Mouse (Mus musculus) neural tube, embryonic 15.5 days (tissue): ENCODE results near the gene Gins1. TPM values are rescaled to one million over a fixed set of nuclear protein-coding genes. Genes with fewer than 3 reads are reported as not detected.
"Not testable (repeated sequence)": the region's sequence is repeated elsewhere in the genome, so short reads cannot be mapped to it uniquely, and the experiment has no call there.

ENCODE experiments used
- ATAC-seq: fragments of 200-750 bp; cut with Nextera tagmentation; 2 replicates; pipeline ENCODE4 v1.8.0; 2017; ENCODE audit warnings: mild to moderate bottlenecking, moderate TSS enrichment, moderate library complexity; ENCODE audit not compliant: low FRiP score
- H3K27ac ChIP-seq: fragments of 300-500 bp; sonication (generic); replicated peaks from 2 replicates; pipeline ENCODE4 v1.5.1; 2015; ENCODE audit warnings: mild to moderate bottlenecking, inconsistent platforms
- H3K27me3 ChIP-seq: fragments of 300-500 bp; sonication (generic); replicated peaks from 2 replicates; pipeline ENCODE4 v1.6.1; 2015; ENCODE audit warnings: inconsistent platforms
- H3K36me3 ChIP-seq: fragments of 300-500 bp; sonication (generic); 2 replicates; pipeline ENCODE4 v1.6.1; 2015; ENCODE audit warnings: inconsistent platforms
- H3K4me1 ChIP-seq: fragments of 300-500 bp; sonication (generic); 2 replicates; pipeline ENCODE4 v1.6.1; 2015; ENCODE audit warnings: inconsistent platforms
- H3K4me2 ChIP-seq: fragments of 300-500 bp; sonication (generic); 2 replicates; pipeline ENCODE4 v1.6.1; 2015; ENCODE audit warnings: inconsistent platforms, mild to moderate bottlenecking, moderate library complexity
- H3K4me3 ChIP-seq: fragments of 300-500 bp; sonication (generic); replicated peaks from 2 replicates; pipeline ENCODE4 v1.5.1; 2015; ENCODE audit warnings: mild to moderate bottlenecking, inconsistent platforms
- H3K9ac ChIP-seq: fragments of 300-500 bp; sonication (generic); replicated peaks from 2 replicates; pipeline ENCODE4 v1.6.1; 2015; ENCODE audit warnings: mild to moderate bottlenecking, inconsistent platforms
- H3K9me3 ChIP-seq: fragments of 300-500 bp; sonication (generic); replicated peaks from 2 replicates; pipeline ENCODE4 v1.6.1; 2016; ENCODE audit warnings: inconsistent platforms
- WGBS: fragments of 180-500 bp; shearing (Covaris S2); methylation state at CpG from one replicate; pipeline ENCODE4 v1.1.7; 2015; ENCODE audit warnings: mixed read lengths; 5-methylcytosine and 5-hydroxymethylcytosine counted together
- polyA plus RNA-seq: library from polyadenylated mRNA; unstranded; fragments of >200 nt; fragmentation: Nextera tagmentation; extraction: Ambion mirVana; gene quantifications from 2 replicates; pipeline ENCODE4 v1.2.1, GENCODE M21; 2015

Gins1 gene
- polyA plus RNA-seq, 1 experiment from 2014 or later: 12.8 TPM

GRCm38 (mm10) chr2:150934659-150935058 is 29.5 kb downstream of the Gins1 start:
- WGBS: 96% methylated on average over 4 of the region's 4 CpGs
- Histone ChIP-seq H3K27ac (no peak overlapping the region), H3K4me2 (no peak overlapping the region), H3K4me1 (no peaks in the 10 kb centered on the region), H3K9ac (no peak overlapping the region), H3K4me3 (no peak overlapping the region), H3K9me3 (no peaks in the 10 kb centered on the region), H3K36me3 (peaks cover 29% of the 10 kb centered on the region), H3K27me3 (no peaks in the 10 kb centered on the region)
- ATAC-seq: no peak

GRCm38 (mm10) chr2:150944017-150944416 is 38.8 kb downstream of the Gins1 start:
- no peak for ATAC-seq
- H3K27ac ChIP-seq: no peak overlapping the region
- 94% methylated on average over 5 of the region's 5 CpGs for WGBS

GRCm38 (mm10) chr2:150947341-150947740 is 42.1 kb downstream of the Gins1 start:
- not testable (repeated sequence) for H3K4me1 ChIP-seq, H3K4me2 ChIP-seq, H3K9ac ChIP-seq, H3K4me3 ChIP-seq, ATAC-seq, H3K9me3 ChIP-seq, H3K27ac ChIP-seq, H3K36me3 ChIP-seq, H3K27me3 ChIP-seq
- WGBS: 92% methylated on average over 5 of the region's 5 CpGs

More at GRCm38 (mm10) chr2:150944017-150944416, 38.8 kb downstream of the Gins1 start:
- no peaks in the 10 kb centered on the region for H3K36me3 ChIP-seq
- H3K9me3 ChIP-seq: no peaks in the 10 kb centered on the region
- H3K9ac ChIP-seq: no peak overlapping the region
- H3K4me2 ChIP-seq: no peak overlapping the region
- no peak overlapping the region for H3K4me3 ChIP-seq
- H3K4me1 ChIP-seq: no peaks in the 10 kb centered on the region
- H3K27me3 ChIP-seq: no peaks in the 10 kb centered on the region

- not testable (repeated sequence) for H3K27ac ChIP-seq, H3K9me3 ChIP-seq, H3K27me3 ChIP-seq, H3K4me1 ChIP-seq, H3K9ac ChIP-seq, H3K4me2 ChIP-seq, H3K36me3 ChIP-seq, ATAC-seq, H3K4me3 ChIP-seq
- 93% methylated on average over 12 of the region's 12 CpGs for WGBS
Measured at GRCm38 (mm10) chr2:150947880-150948611, 42.8 kb downstream of the Gins1 start.

- no peaks in the 10 kb centered on the region for H3K9me3 ChIP-seq
- WGBS: 92% methylated on average over 5 of the region's 5 CpGs
- H3K4me1 ChIP-seq: no peaks in the 10 kb centered on the region
- no peaks in the 10 kb centered on the region for H3K27me3 ChIP-seq
- H3K4me2 ChIP-seq: no peak overlapping the region
- no peak overlapping the region for H3K27ac ChIP-seq
- no peak overlapping the region for H3K9ac ChIP-seq
- peaks cover 7% of the 10 kb centered on the region; the same call in 1 of the 2 replicates for H3K36me3 ChIP-seq
- no peak for ATAC-seq
- no peak overlapping the region for H3K4me3 ChIP-seq
Measured at GRCm38 (mm10) chr2:150948786-150949185, 43.6 kb downstream of the Gins1 start.

- Histone ChIP-seq H3K27me3 (no peaks in the 10 kb centered on the region), H3K36me3 (peaks cover 7% of the 10 kb centered on the region; the same call in 1 of the 2 replicates), H3K4me1 (no peaks in the 10 kb centered on the region), H3K9me3 (no peaks in the 10 kb centered on the region), H3K9ac (no peak overlapping the region), H3K4me3 (no peak overlapping the region), H3K4me2 (no peak overlapping the region), H3K27ac (no peak overlapping the region)
- no peak for ATAC-seq
- 99% methylated on average over 3 of the region's 3 CpGs for WGBS
Measured at GRCm38 (mm10) chr2:150949652-150950051, 44.5 kb downstream of the Gins1 start.

- Histone ChIP-seq H3K36me3 (peaks cover 7% of the 10 kb centered on the region; the same call in 1 of the 2 replicates), H3K4me3 (no peak overlapping the region), H3K27me3 (no peaks in the 10 kb centered on the region), H3K27ac (no peak overlapping the region), H3K4me1 (no peaks in the 10 kb centered on the region), H3K9ac (no peak overlapping the region), H3K9me3 (no peaks in the 10 kb centered on the region), H3K4me2 (no peak overlapping the region)
- WGBS: 94% methylated on average over 6 of the region's 6 CpGs
- no peak for ATAC-seq
Measured at GRCm38 (mm10) chr2:150950056-150950455, 44.9 kb downstream of the Gins1 start.

GRCm38 (mm10) chr2:150951201-150951600 is 46.0 kb downstream of the Gins1 start:
- H3K27me3 ChIP-seq: no peaks in the 10 kb centered on the region
- H3K27ac ChIP-seq: no peak overlapping the region
- no peak for ATAC-seq
- no peak overlapping the region for H3K4me2 ChIP-seq
- no peak overlapping the region for H3K4me3 ChIP-seq
- H3K36me3 ChIP-seq: peaks cover 7% of the 10 kb centered on the region; the same call in 1 of the 2 replicates
- H3K9me3 ChIP-seq: no peaks in the 10 kb centered on the region
- H3K4me1 ChIP-seq: no peaks in the 10 kb centered on the region
- WGBS: 100% methylated on average over 2 of the region's 2 CpGs
- H3K9ac ChIP-seq: no peak overlapping the region

- Histone ChIP-seq H3K4me3 (no peak overlapping the region), H3K9ac (no peak overlapping the region), H3K36me3 (peaks cover 12% of the 10 kb centered on the region), H3K27ac (no peak overlapping the region), H3K4me1 (no peaks in the 10 kb centered on the region), H3K27me3 (no peaks in the 10 kb centered on the region), H3K4me2 (no peak overlapping the region), H3K9me3 (no peaks in the 10 kb centered on the region)
- no peak for ATAC-seq
- WGBS: 70% methylated on average over 1 of the region's 1 CpGs
Measured at GRCm38 (mm10) chr2:150955859-150956258, 50.7 kb downstream of the Gins1 start.

- H3K36me3 ChIP-seq: peaks cover 12% of the 10 kb centered on the region
- no peaks in the 10 kb centered on the region for H3K9me3 ChIP-seq
- WGBS: 93% methylated on average over 10 of the region's 10 CpGs
- H3K4me1 ChIP-seq: no peaks in the 10 kb centered on the region
- H3K4me2 ChIP-seq: no peak overlapping the region
- no peak overlapping the region for H3K27ac ChIP-seq
- no peak for ATAC-seq
- no peaks in the 10 kb centered on the region for H3K27me3 ChIP-seq
- H3K4me3 ChIP-seq: no peak overlapping the region
- H3K9ac ChIP-seq: no peak overlapping the region
Measured at GRCm38 (mm10) chr2:150959521-150959920, 54.3 kb downstream of the Gins1 start.

- no peak for ATAC-seq
- 97% methylated on average over 3 of the region's 3 CpGs for WGBS
- Histone ChIP-seq H3K9ac (no peak overlapping the region), H3K9me3 (no peaks in the 10 kb centered on the region), H3K4me2 (no peak overlapping the region), H3K27ac (no peak overlapping the region), H3K4me1 (no peaks in the 10 kb centered on the region), H3K36me3 (peaks cover 10% of the 10 kb centered on the region), H3K27me3 (no peaks in the 10 kb centered on the region), H3K4me3 (no peak overlapping the region)
Measured at GRCm38 (mm10) chr2:150963246-150963645, 58.0 kb downstream of the Gins1 start.

- H3K4me1 ChIP-seq: no peaks in the 10 kb centered on the region
- WGBS: 94% methylated on average over 3 of the region's 3 CpGs
- H3K9me3 ChIP-seq: no peaks in the 10 kb centered on the region
- ATAC-seq: no peak
- no peak overlapping the region for H3K4me3 ChIP-seq
- no peak overlapping the region for H3K4me2 ChIP-seq
- no peak overlapping the region for H3K9ac ChIP-seq
- H3K36me3 ChIP-seq: 0 out of 2 replicates have a peak, but pooled peaks cover 2% of the 10 kb centered on the region
- no peak overlapping the region for H3K27ac ChIP-seq
- no peaks in the 10 kb centered on the region for H3K27me3 ChIP-seq
Measured at GRCm38 (mm10) chr2:150964641-150965040, 59.4 kb downstream of the Gins1 start.
